Mouse (Mus musculus) MEL (cell line): ENCODE data around the gene Cenpi. TPM values are rescaled to one million over a fixed set of nuclear protein-coding genes. Genes with fewer than 3 reads are reported as not detected.
"Not testable (repeated sequence)": the region's sequence is repeated elsewhere in the genome, so short reads cannot be mapped to it uniquely, and the experiment has no call there.

Source experiments
- DNase-seq: peaks from one replicate; pipeline ENCODE4 v3.0.0; 2011; ENCODE audit warnings: low read depth, low spot score
- H3K27ac ChIP-seq: 2 replicates; pipeline ENCODE4 v1.5.1; 2012; ENCODE audit warnings: low read depth, mild to moderate bottlenecking, control low read depth, low read length, moderate library complexity; ENCODE audit not compliant: control insufficient read depth
- H3K27me3 ChIP-seq, 2 experiments: fragments of 150-350 bp in 1 of 2; sonication (generic) in 1 of 2; 2 replicates each; pipeline ENCODE4 v1.6.1; 2012; ENCODE audit warnings: low read length in 2 of 2, mild to moderate bottlenecking in 2 of 2, improper control_type of control experiment in 1 of 2, moderate library complexity in 1 of 2; ENCODE audit not compliant: insufficient read depth in 2 of 2, control insufficient read depth in 1 of 2
- H3K36me3 ChIP-seq, 2 experiments: 2 replicates each; pipeline ENCODE4 v1.6.1; 2012 to 2014; ENCODE audit warnings: low read length in 2 of 2, improper control_type of control experiment in 1 of 2, inconsistent platforms in 1 of 2, mild to moderate bottlenecking in 1 of 2; ENCODE audit not compliant: insufficient read depth in 2 of 2, control insufficient read depth in 1 of 2
- H3K4me1 ChIP-seq, 2 experiments: fragments of 150-350 bp in 1 of 2; sonication (generic) in 1 of 2; 2 replicates each; pipeline ENCODE4 v1.6.1; 2012; ENCODE audit warnings: low read length in 2 of 2, improper control_type of control experiment in 1 of 2, mild to moderate bottlenecking in 1 of 2; ENCODE audit not compliant: insufficient read depth in 2 of 2, control insufficient read depth in 1 of 2
- H3K4me3 ChIP-seq, 2 experiments: fragments of 150-350 bp in 1 of 2; sonication (generic) in 1 of 2; 2 replicates each; pipeline ENCODE4 v1.5.1; 2012; ENCODE audit warnings: low read depth in 2 of 2, low read length in 2 of 2, mild to moderate bottlenecking in 2 of 2, moderate library complexity in 2 of 2, control low read depth in 1 of 2, improper control_type of control experiment in 1 of 2; ENCODE audit not compliant: control insufficient read depth in 1 of 2, insufficient read depth in 1 of 2
- H3K79me2 ChIP-seq: 2 replicates; pipeline ENCODE4 v1.6.1; 2012; ENCODE audit warnings: mild to moderate bottlenecking, low read length, moderate library complexity; ENCODE audit not compliant: control insufficient read depth, poor library complexity, insufficient read depth
- H3K9ac ChIP-seq: 2 replicates; pipeline ENCODE4 v1.6.1; 2012; ENCODE audit warnings: low read depth, mild to moderate bottlenecking, control low read depth, low read length, moderate library complexity; ENCODE audit not compliant: control insufficient read depth, poor library complexity, severe bottlenecking
- H3K9me3 ChIP-seq: fragments of 150-350 bp; sonication (generic); replicated peaks from 2 replicates; pipeline ENCODE4 v1.6.1; 2012; ENCODE audit warnings: mild to moderate bottlenecking, low read length, improper control_type of control experiment, moderate library complexity; ENCODE audit not compliant: insufficient read depth
- BHLHE40 ChIP-seq: IDR thresholded peaks from 2 replicates; pipeline ENCODE4 v1.6.1; 2012; ENCODE audit warnings: low read depth, mild to moderate bottlenecking, inconsistent platforms, low read length, improper control_type of control experiment, borderline replicate concordance
- CHD1 ChIP-seq: IDR thresholded peaks from 2 replicates; pipeline ENCODE4 v1.6.1; 2012; ENCODE audit warnings: low read depth, mild to moderate bottlenecking, inconsistent platforms, low read length, improper control_type of control experiment
- CTCF ChIP-seq, 3 experiments: IDR thresholded peaks in 2 of 3; conservative IDR thresholded peaks in 1 of 3; 2 replicates each; pipeline ENCODE4 v1.5.1; 2011 to 2012; ENCODE audit warnings: low read length in 3 of 3, low read depth in 2 of 3, mild to moderate bottlenecking in 2 of 3, improper control_type of control experiment in 1 of 3, inconsistent platforms in 1 of 3, mixed read lengths in 1 of 3, moderate library complexity in 1 of 3; ENCODE audit not compliant: control insufficient read depth in 1 of 3, insufficient read depth in 1 of 3, poor library complexity in 1 of 3, severe bottlenecking in 1 of 3
- E2F4 ChIP-seq: IDR thresholded peaks from 2 replicates; pipeline ENCODE4 v1.6.1; 2011; ENCODE audit warnings: low read depth, low read length, improper control_type of control experiment, borderline replicate concordance
- EP300 ChIP-seq, 2 experiments: IDR thresholded peaks; 2 replicates each; pipeline ENCODE4 v1.6.1; 2011; ENCODE audit warnings: improper control_type of control experiment in 2 of 2, low read length in 2 of 2, low read depth in 1 of 2, mild to moderate bottlenecking in 1 of 2
- GABPA ChIP-seq: IDR thresholded peaks from 2 replicates; pipeline ENCODE4 v1.6.1; 2012; ENCODE audit warnings: low read depth, mild to moderate bottlenecking, inconsistent platforms, low read length, improper control_type of control experiment, moderate library complexity
- GATA1 ChIP-seq: IDR thresholded peaks from 2 replicates; pipeline ENCODE4 v1.6.1; 2011; ENCODE audit warnings: low read depth, low read length, improper control_type of control experiment
- HCFC1 ChIP-seq: IDR thresholded peaks from 2 replicates; pipeline ENCODE4 v1.6.1; 2012; ENCODE audit warnings: low read depth, mild to moderate bottlenecking, inconsistent platforms, low read length, improper control_type of control experiment, moderate library complexity
- MAFK ChIP-seq: IDR thresholded peaks from 2 replicates; pipeline ENCODE4 v1.6.1; 2011; ENCODE audit warnings: low read depth, mild to moderate bottlenecking, low read length, improper control_type of control experiment, borderline replicate concordance
- MEF2A ChIP-seq: IDR thresholded peaks from 2 replicates; pipeline ENCODE4 v1.6.1; 2014; ENCODE audit warnings: low read depth, mild to moderate bottlenecking, inconsistent platforms, low read length, improper control_type of control experiment; ENCODE audit not compliant: poor library complexity, insufficient replicate concordance, severe bottlenecking; ENCODE audit errors: extremely low read depth
- MXI1 ChIP-seq: IDR thresholded peaks from 2 replicates; pipeline ENCODE4 v1.6.1; 2011; ENCODE audit warnings: mild to moderate bottlenecking, low read depth, low read length, improper control_type of control experiment
- MYB ChIP-seq: IDR thresholded peaks from 2 replicates; pipeline ENCODE4 v1.6.1; 2011; ENCODE audit warnings: mild to moderate bottlenecking, low read depth, low read length, improper control_type of control experiment
- RAD21 ChIP-seq: IDR thresholded peaks from 2 replicates; pipeline ENCODE4 v1.6.1; 2011; ENCODE audit warnings: mild to moderate bottlenecking, low read depth, low read length, improper control_type of control experiment
- SIN3A ChIP-seq: IDR thresholded peaks from 2 replicates; pipeline ENCODE4 v1.6.1; 2012; ENCODE audit warnings: low read length, improper control_type of control experiment, inconsistent platforms
- SMC3 ChIP-seq: IDR thresholded peaks from 2 replicates; pipeline ENCODE4 v1.6.1; 2011; ENCODE audit warnings: low read depth, low read length, improper control_type of control experiment
- TBP ChIP-seq: IDR thresholded peaks from 2 replicates; pipeline ENCODE4 v1.8.0; 2011; ENCODE audit warnings: low read depth, low read length, improper control_type of control experiment
- TCF12 ChIP-seq: IDR thresholded peaks from 2 replicates; pipeline ENCODE4 v1.6.1; 2014; ENCODE audit warnings: low read depth, mild to moderate bottlenecking, inconsistent platforms, low read length, improper control_type of control experiment, moderate library complexity
- USF2 ChIP-seq, 2 experiments: IDR thresholded peaks; 2 replicates each; pipeline ENCODE4 v1.6.1; 2011 to 2012; ENCODE audit warnings: improper control_type of control experiment in 2 of 2, low read length in 2 of 2, borderline replicate concordance in 1 of 2, inconsistent platforms in 1 of 2, low read depth in 1 of 2, mild to moderate bottlenecking in 1 of 2; ENCODE audit not compliant: insufficient read depth in 1 of 2
- ZC3H11A ChIP-seq: IDR thresholded peaks from 2 replicates; pipeline ENCODE4 v1.6.1; 2012; ENCODE audit warnings: low read depth, mild to moderate bottlenecking, inconsistent platforms, low read length, improper control_type of control experiment
- ZNF384 ChIP-seq: IDR thresholded peaks from 2 replicates; pipeline ENCODE4 v1.6.1; 2012; ENCODE audit warnings: low read depth, mild to moderate bottlenecking, inconsistent platforms, low read length, improper control_type of control experiment
- polyA plus RNA-seq, 2 experiments: library from polyadenylated mRNA; stranded (reverse) in 1 of 2; unstranded in 1 of 2; fragments of >175 nt in 1 of 2; fragments of >200 nt in 1 of 2; gene quantifications; 2 replicates each; pipeline versions ENCODE4 v1.2.1 to v1.2.4; 2012; ENCODE audit warnings: low replicate concordance in 2 of 2, low read depth in 1 of 2; ENCODE audit not compliant: insufficient read length in 2 of 2, insufficient read depth in 1 of 2, missing spikeins in 1 of 2
- total RNA-seq: library from RNA; depleted of rRNA; stranded (reverse); fragments of 300-350 nt; gene quantifications from 2 replicates; pipeline ENCODE4 v1.2.3, GENCODE M21; 2012

The Cenpi gene
- total and polyA plus RNA-seq, 3 experiments: 50.8 to 56.3 TPM; not detected in 1

DNA sequence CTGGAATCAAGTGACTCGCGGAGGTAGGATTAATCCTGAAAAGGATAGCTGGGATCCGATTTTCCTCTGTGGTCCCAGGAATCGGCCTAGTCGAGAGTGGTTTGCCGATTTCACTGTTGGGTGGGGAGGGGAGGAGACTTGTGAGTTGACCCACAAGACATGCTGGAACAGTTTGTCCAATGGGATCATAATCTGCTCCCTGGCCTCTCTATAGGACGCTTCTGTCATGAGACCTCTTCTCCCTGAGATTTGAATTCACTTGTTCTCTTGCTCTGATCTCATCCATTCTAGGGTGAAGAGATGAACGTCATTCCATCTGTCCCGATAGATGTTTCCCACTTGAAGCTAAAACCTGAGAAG, 371 bp downstream of the Cenpi start (continued):
- TF ChIP-seq E2F4 (no peak), HCFC1 (no peak), TBP (no peak), ZC3H11A (no peak), USF2 (IDR thresholded peaks at IDR 0.05; ENCODE audit: borderline replicate concordance in 1 of 2, insufficient read depth in 1 of 2, low read depth in 1 of 2, low read length in 2 of 2) (no peak), MYB (no peak), RAD21 (no peak), MXI1 (peak; percentile 15; the same call in 1 of the 2 replicates), EP300 (IDR thresholded peaks at IDR 0.05; ENCODE audit: low read depth in 1 of 2, low read length in 2 of 2) (peak in 1 of 2 experiments; percentile 33; a peak in 1 of 4 replicates), MAFK (no peak)

DNA sequence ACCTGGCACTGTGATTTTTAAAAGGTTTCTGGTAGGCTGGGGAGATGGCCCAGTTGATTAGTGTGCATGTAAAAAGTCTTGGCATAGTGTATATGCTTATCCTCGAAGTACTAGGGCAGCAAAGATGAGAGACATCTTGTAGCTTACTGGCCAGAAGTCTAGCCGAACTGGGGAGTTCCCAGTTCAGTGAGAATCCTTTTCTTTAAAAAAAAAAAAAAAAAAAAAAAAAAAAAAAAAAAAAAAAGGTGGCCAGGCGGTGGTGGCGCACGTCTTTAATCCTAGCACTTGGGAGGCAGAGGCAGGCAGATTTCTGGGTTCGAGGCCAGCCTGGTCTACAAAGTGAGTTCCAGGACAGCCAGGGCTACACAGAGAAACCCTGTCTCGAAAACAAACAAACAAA, 3.3 kb downstream of the Cenpi start:
- not testable (repeated sequence) for H3K4me3 ChIP-seq, DNase-seq, H3K9me3 ChIP-seq, H3K9ac ChIP-seq, H3K27me3 ChIP-seq, H3K27ac ChIP-seq
- TF ChIP-seq ZNF384: peak; percentile 73
- H3K36me3 ChIP-seq: peaks cover 25 to 49% of the 10 kb centered on the region in 2 experiments
- peaks cover 0 to 13% of the 10 kb centered on the region in 2 experiments; a peak in 1 of 4 replicates for H3K4me1 ChIP-seq
- peaks cover 25% of the 10 kb centered on the region for H3K79me2 ChIP-seq

DNA sequence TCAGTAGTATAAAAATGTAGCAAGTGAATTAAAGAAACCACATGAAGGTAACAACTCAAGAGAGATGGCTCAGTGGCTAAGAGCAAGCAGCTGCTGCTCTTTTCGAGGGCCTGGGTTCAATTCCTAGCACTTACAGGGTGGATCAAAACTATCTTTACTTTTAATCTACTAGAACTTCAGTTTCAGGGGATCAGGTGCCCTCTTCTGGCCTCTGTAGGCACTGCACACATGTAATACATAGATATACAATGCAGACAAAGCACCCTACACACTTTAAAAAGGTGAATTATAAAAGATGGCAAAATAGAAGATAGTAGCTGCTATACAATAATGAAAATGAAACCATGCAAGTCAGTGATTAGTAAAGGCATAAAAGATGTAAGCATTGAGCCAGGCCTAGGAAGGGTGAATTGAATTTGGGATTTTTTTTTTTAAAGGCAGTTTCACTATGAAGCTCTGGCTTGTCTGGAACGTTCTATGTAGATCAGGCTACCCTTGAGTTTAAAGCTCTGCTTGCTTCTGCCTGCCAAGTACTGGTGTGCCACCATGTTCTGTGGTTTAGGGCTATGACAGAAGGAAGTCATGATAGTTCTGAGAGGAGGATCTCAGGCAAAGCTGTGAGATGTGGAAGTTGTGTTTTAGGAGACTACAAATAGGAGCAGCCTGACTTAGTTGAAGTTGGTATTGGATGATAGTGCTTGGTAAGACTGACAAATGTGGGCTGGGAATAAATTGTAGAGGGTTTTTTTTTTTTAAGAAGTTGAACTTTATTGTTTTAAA, 11.5 kb downstream of the Cenpi start:
- TF ChIP-seq SMC3 (peak; percentile 81), GABPA (no peak), GATA1 (peak; percentile 81), CHD1 (no peak), BHLHE40 (no peak), MEF2A (no peak), RAD21 (peak; percentile 73), CTCF (IDR thresholded peaks at IDR 0.05 in 2 of 3, conservative IDR thresholded peaks at IDR 0.05 in 1 of 3; ENCODE audit: control insufficient read depth in 1 of 3, insufficient read depth in 1 of 3, low read depth in 2 of 3, low read length in 3 of 3, poor library complexity in 1 of 3, severe bottlenecking in 1 of 3) (peak; percentile 49 to 82 (median 76)), ZC3H11A (peak; percentile 71), SIN3A (no peak), TCF12 (no peak)
- Histone ChIP-seq H3K4me1 (no peaks in the 10 kb centered on the region), H3K9ac (no peak overlapping the region), H3K27me3 (no peaks in the 10 kb centered on the region), H3K79me2 (no peaks in the 10 kb centered on the region), H3K4me3 (no peak overlapping the region), H3K27ac (no peak overlapping the region), H3K36me3 (peaks cover 3 to 58% of the 10 kb centered on the region in 2 experiments), H3K9me3 (no peaks in the 10 kb centered on the region)
- peak; percentile 82 for DNase-seq
